Mouse (Mus musculus): ENCODE data around the gene Tmem170b. TPM values are rescaled to one million over a fixed set of nuclear protein-coding genes. Genes with fewer than 3 reads are reported as not detected.
A peak's percentile ranks its signal among the peaks of the same experiment; 100 is the strongest.

Tmem170b gene
- total RNA-seq, 2 experiments from 2014 or later: 20.8 to 24.3 TPM

- no peak for ATAC-seq (replicated peaks; ENCODE audit: poor library complexity, severe bottlenecking)
Measured at GRCm38 (mm10) chr13:41608559-41608958, 2.9 kb downstream of the Tmem170b start.

GRCm38 (mm10) chr13:41611046-41611445, 5.3 kb downstream of the Tmem170b start:
- ATAC-seq (replicated peaks; ENCODE audit: poor library complexity, severe bottlenecking): no peak

- ATAC-seq (replicated peaks; ENCODE audit: poor library complexity, severe bottlenecking): no peak
Measured at GRCm38 (mm10) chr13:41614539-41614938, 8.8 kb downstream of the Tmem170b start.

- no peak for ATAC-seq (replicated peaks; ENCODE audit: poor library complexity, severe bottlenecking)
Measured at GRCm38 (mm10) chr13:41614982-41615381, 9.3 kb downstream of the Tmem170b start.

- ATAC-seq (replicated peaks; ENCODE audit: poor library complexity, severe bottlenecking): peak; percentile 89
Measured at GRCm38 (mm10) chr13:41619470-41619869, 13.8 kb downstream of the Tmem170b start.

- ATAC-seq (replicated peaks; ENCODE audit: poor library complexity, severe bottlenecking): no peak
Measured at GRCm38 (mm10) chr13:41620132-41620531, 14.4 kb downstream of the Tmem170b start.

GRCm38 (mm10) chr13:41624123-41624522, 18.4 kb downstream of the Tmem170b start:
- ATAC-seq (replicated peaks; ENCODE audit: poor library complexity, severe bottlenecking): no peak

- no peak for ATAC-seq (replicated peaks; ENCODE audit: poor library complexity, severe bottlenecking)
Measured at GRCm38 (mm10) chr13:41625248-41625647, 19.5 kb downstream of the Tmem170b start.

GRCm38 (mm10) chr13:41627277-41627916, 21.7 kb downstream of the Tmem170b start:
- ATAC-seq (replicated peaks; ENCODE audit: poor library complexity, severe bottlenecking): no peak

- ATAC-seq (replicated peaks; ENCODE audit: poor library complexity, severe bottlenecking): peak; percentile 94
Measured at GRCm38 (mm10) chr13:41634401-41634818, 28.7 kb downstream of the Tmem170b start.

- ATAC-seq (replicated peaks; ENCODE audit: poor library complexity, severe bottlenecking): no peak
Measured at GRCm38 (mm10) chr13:41638083-41638482, 32.4 kb downstream of the Tmem170b start.

- ATAC-seq (replicated peaks; ENCODE audit: poor library complexity, severe bottlenecking): peak; percentile 56; the same call in 1 of the 2 replicates
Measured at GRCm38 (mm10) chr13:41642851-41643250, 37.1 kb downstream of the Tmem170b start.

GRCm38 (mm10) chr13:41643798-41644197, 38.1 kb downstream of the Tmem170b start:
- ATAC-seq (replicated peaks; ENCODE audit: poor library complexity, severe bottlenecking): no peak

GRCm38 (mm10) chr13:41644591-41645482, 39.1 kb downstream of the Tmem170b start:
- no peak for ATAC-seq (replicated peaks; ENCODE audit: poor library complexity, severe bottlenecking)

GRCm38 (mm10) chr13:41645483-41645859, 39.8 kb downstream of the Tmem170b start:
- no peak for ATAC-seq (replicated peaks; ENCODE audit: poor library complexity, severe bottlenecking)

GRCm38 (mm10) chr13:41647976-41648375, 42.3 kb downstream of the Tmem170b start:
- ATAC-seq (replicated peaks; ENCODE audit: poor library complexity, severe bottlenecking): no peak

GRCm38 (mm10) chr13:41650665-41651064, 45.0 kb downstream of the Tmem170b start:
- no peak for ATAC-seq (replicated peaks; ENCODE audit: poor library complexity, severe bottlenecking)

- ATAC-seq (replicated peaks; ENCODE audit: poor library complexity, severe bottlenecking): no peak
Measured at GRCm38 (mm10) chr13:41653791-41654190, 48.1 kb downstream of the Tmem170b start.

GRCm38 (mm10) chr13:41655576-41656090, 49.9 kb downstream of the Tmem170b start:
- no peak for ATAC-seq (replicated peaks; ENCODE audit: poor library complexity, severe bottlenecking)

- ATAC-seq (replicated peaks; ENCODE audit: poor library complexity, severe bottlenecking): no peak
Measured at GRCm38 (mm10) chr13:41660052-41660793, 54.5 kb downstream of the Tmem170b start.

- no peak for ATAC-seq (replicated peaks; ENCODE audit: poor library complexity, severe bottlenecking)
Measured at GRCm38 (mm10) chr13:41661116-41661515, 55.4 kb downstream of the Tmem170b start.
